8 mouse cellular contexts compared by ENCODE assay signal in genomic region chr12:112674132-112675011, GRCm38 (mm10). TPM values are rescaled to one million over a fixed set of nuclear protein-coding genes. Genes with fewer than 3 reads are reported as not detected.
DNase-seq lines count a peak whose midpoint lies in the region; ATAC-seq lines count a peak whose summit lies in the region.

Gene Akt1 (minus strand): TSS chr12:112674884.

- WGBS in forebrain, embryonic 14.5 days = under 1% methylated on average over 41 of the region's 70 CpGs

- intact Hi-C loops in heart, postnatal 36 days (cut with DNase I) = loop anchor here (1.0 to 2.0 kb wide), 2 partner anchors 21 to 32 kb away; no protein-coding TSS in a partner anchor

- peaks cover 16% of the 10 kb centered on the region; the same call in 1 of the 2 replicates for H3K27me3 ChIP-seq in forebrain, embryonic 14.5 days (replicated peaks; ENCODE audit: control insufficient read depth, insufficient read depth, low read length)

- H3K36me3 ChIP-seq in forebrain, embryonic 14.5 days (ENCODE audit: control insufficient read depth, insufficient read depth, low read length) = peaks cover 19% of the 10 kb centered on the region

- peak; percentile 73 for DNase-seq in cerebellum, adult 11-12 months
- peak; percentile 56 for DNase-seq in c-Kit-positive CD71-negative TER-119-negative erythroid progenitor cells, embryonic 14.5 days (ENCODE audit: low read depth)
- peak; percentile 46 for DNase-seq in forebrain, embryonic 14.5 days (ENCODE audit: low spot score)
- DNase-seq in heart, postnatal 36 days = peak; percentile 72 to 84
- peak; percentile 60 to 64 for DNase-seq in layer of hippocampus, postnatal 10 days (ENCODE audit: low spot score in 2 of 2)
- peak; percentile 62 for DNase-seq in lung, postnatal 10 days
- DNase-seq in retina, postnatal 1 day = peak; percentile 63

- H3K4me3 ChIP-seq in forebrain, embryonic 14.5 days (ENCODE audit: low read depth, low read length) = peak within 1 kb of the TSS; percentile 93

- H3K9ac ChIP-seq in forebrain, embryonic 14.5 days (ENCODE audit: low read length) = peak within 1 kb of the TSS; percentile 99

- peak within 1 kb of the TSS; percentile 91 for H3K4me2 ChIP-seq in forebrain, embryonic 14.5 days (ENCODE audit: low read length)

- H3K4me1 ChIP-seq in forebrain, embryonic 14.5 days (ENCODE audit: control insufficient read depth, insufficient read depth, low read length) = peaks cover 28% of the 10 kb centered on the region

- no peak for ATAC-seq in cerebellum, adult (ENCODE audit: insufficient number of reproducible peaks, low FRiP score, low TSS enrichment)
- peak; percentile 18; the same call in 1 of the 2 replicates for ATAC-seq in forebrain, embryonic 14.5 days

- H3K27ac ChIP-seq in forebrain, embryonic 14.5 days (ENCODE audit: low read depth, low read length) = peak within 1 kb of the TSS; percentile 94

- no peaks in the 10 kb centered on the region for H3K9me3 ChIP-seq in forebrain, embryonic 14.5 days (replicated peaks; ENCODE audit: control insufficient read depth, low read length)

RNA-seq across cellular contexts. Expression of gene Akt1, which starts in this region (rescaled TPM):
- 61.7 and 65.4 TPM in 2 replicates for polyA plus RNA-seq in forebrain, embryonic 14.5 days (2014; fragmentation: Nextera tagmentation; extraction: Ambion mirVana)
- 100 to 1,000 TPM; 184 to 212 TPM for total RNA-seq in heart, postnatal 36 days (2021)
- total RNA-seq in layer of hippocampus, postnatal 10 days (2021) = 100 to 1,000 TPM; 182 to 185 TPM
